Mouse (Mus musculus): ENCODE data around the gene C1qc. TPM values are rescaled to one million over a fixed set of nuclear protein-coding genes. Genes with fewer than 3 reads are reported as not detected.
A peak's percentile ranks its signal among the peaks of the same experiment; 100 is the strongest.

The C1qc gene
- total RNA-seq (2021), result 10 to 100 TPM; 41.0 to 50.7 TPM
- long read RNA-seq, transcript C1qc-201 (3 exons, 1,203 nt), result major isoform, 41 of 44 reads
- long read RNA-seq, partial matches to known transcripts, result 0 of 44 reads
- long read RNA-seq, other reads (novel, unspliced or antisense), result 2 of 44 reads

GRCm38 (mm10) chr4:136892811-136893210 lies at the start of gene C1qc:
Gene C1qc, minus strand, starts transcription at chr4:136893065.
- no peak for DNase-seq (ENCODE audit: low spot score in 2 of 2)

- DNase-seq (ENCODE audit: low spot score in 2 of 2), result no peak
Observed at GRCm38 (mm10) chr4:136937935-136938334, 45.1 kb upstream of the C1qc start.

- DNase-seq (ENCODE audit: low spot score in 2 of 2), result no peak
Observed at GRCm38 (mm10) chr4:136937344-136937743, 44.5 kb upstream of the C1qc start.

GRCm38 (mm10) chr4:136934746-136935613 lies 42.1 kb upstream of the C1qc start:
- DNase-seq (ENCODE audit: low spot score in 2 of 2), result no peak

GRCm38 (mm10) chr4:136930474-136930873 lies 37.6 kb upstream of the C1qc start:
- DNase-seq (ENCODE audit: low spot score in 2 of 2), result no peak

- peak in 1 of 2 experiments; percentile 28 for DNase-seq (ENCODE audit: low spot score in 2 of 2)
Observed at GRCm38 (mm10) chr4:136928928-136929327, 36.1 kb upstream of the C1qc start.

GRCm38 (mm10) chr4:136925804-136926203 lies 32.9 kb upstream of the C1qc start:
- peak in 1 of 2 experiments; percentile 47 for DNase-seq (ENCODE audit: low spot score in 2 of 2)

- no peak for DNase-seq (ENCODE audit: low spot score in 2 of 2)
Observed at GRCm38 (mm10) chr4:136924529-136924928, 31.7 kb upstream of the C1qc start.

- DNase-seq (ENCODE audit: low spot score in 2 of 2), result peak; percentile 37 to 59
Observed at GRCm38 (mm10) chr4:136919526-136919925, 26.7 kb upstream of the C1qc start.

GRCm38 (mm10) chr4:136918834-136919233 lies 26.0 kb upstream of the C1qc start:
- DNase-seq (ENCODE audit: low spot score in 2 of 2), result no peak

- no peak for DNase-seq (ENCODE audit: low spot score in 2 of 2)
Observed at GRCm38 (mm10) chr4:136917165-136917524, 24.3 kb upstream of the C1qc start.

GRCm38 (mm10) chr4:136916359-136917164 lies 23.7 kb upstream of the C1qc start:
- no peak for DNase-seq (ENCODE audit: low spot score in 2 of 2)

GRCm38 (mm10) chr4:136912841-136913240 lies 20.0 kb upstream of the C1qc start:
- DNase-seq (ENCODE audit: low spot score in 2 of 2), result no peak

- peak in 1 of 2 experiments; percentile 48 for DNase-seq (ENCODE audit: low spot score in 2 of 2)
Observed at GRCm38 (mm10) chr4:136911804-136912203, 18.9 kb upstream of the C1qc start.

GRCm38 (mm10) chr4:136911211-136911646 lies 18.4 kb upstream of the C1qc start:
- DNase-seq (ENCODE audit: low spot score in 2 of 2), result no peak

- DNase-seq (ENCODE audit: low spot score in 2 of 2), result no peak
Observed at GRCm38 (mm10) chr4:136907809-136908208, 14.9 kb upstream of the C1qc start.

GRCm38 (mm10) chr4:136907033-136907432 lies 14.2 kb upstream of the C1qc start:
- DNase-seq (ENCODE audit: low spot score in 2 of 2), result no peak

GRCm38 (mm10) chr4:136904767-136905539 lies 12.1 kb upstream of the C1qc start:
- no peak for DNase-seq (ENCODE audit: low spot score in 2 of 2)

GRCm38 (mm10) chr4:136899154-136899553 lies 6.3 kb upstream of the C1qc start:
- no peak for DNase-seq (ENCODE audit: low spot score in 2 of 2)

GRCm38 (mm10) chr4:136898637-136899036 lies 5.8 kb upstream of the C1qc start, which contains the start of gene C1qa:
Gene C1qa, minus strand, starts transcription at chr4:136898803.
- DNase-seq (ENCODE audit: low spot score in 2 of 2), result no peak

GRCm38 (mm10) chr4:136898084-136898598 lies 5.3 kb upstream of the C1qc start:
- no peak for DNase-seq (ENCODE audit: low spot score in 2 of 2)
